Mouse (Mus musculus) central nervous system, embryonic 14 days (tissue): ENCODE measurements around the gene Amer3. TPM values are rescaled to one million over a fixed set of nuclear protein-coding genes. Genes with fewer than 3 reads are reported as not detected.

Experiments used
- polyA plus RNA-seq: library from polyadenylated mRNA; depleted of rRNA; stranded (reverse); fragments of >200 nt; gene quantifications from 2 replicates; pipeline ENCODE4 v1.2.3, GENCODE M21; 2012; rRNA removed

Amer3 gene
- polyA plus RNA-seq: 15.7 and 17.5 TPM in 2 replicates

GRCm38 (mm10) chr1:34578851-34579781 lies at the start of gene Amer3:
TSS of gene Amer3 (plus strand) at chr1:34579657.

GRCm38 (mm10) chr1:34535043-34535698 lies 44.3 kb upstream of the Amer3 start, which contains the start of gene Cfc1:
TSS of gene Cfc1 (plus strand) at chr1:34535648.

GRCm38 (mm10) chr1:34560843-34561242 lies 18.6 kb upstream of the Amer3 start, which contains the start of gene Prss40:
TSS of gene Prss40 (minus strand) at chr1:34560943.

Other genes with a start within 250 kb of the Amer3 start
- gene Ccdc115, start 140.0 kb upstream of the Amer3 start, polyA plus RNA-seq: 54.9 and 56.2 TPM in 2 replicates
- gene Imp4, start 139.8 kb upstream of the Amer3 start, polyA plus RNA-seq: 34.6 and 36.7 TPM in 2 replicates
- 9.7 and 12.3 TPM in 2 replicates for gene Ptpn18, start 119.9 kb upstream of the Amer3 start, polyA plus RNA-seq
- not detected in 2 replicates for gene Prss39, start 81.2 kb upstream of the Amer3 start, polyA plus RNA-seq
- 0.06 TPM in 1 of 2 replicates, not detected in the other for gene Cfc1, start 44.0 kb upstream of the Amer3 start, polyA plus RNA-seq
- gene Prss40, start 18.7 kb upstream of the Amer3 start, polyA plus RNA-seq: not detected in 2 replicates